Mouse (Mus musculus) heart, adult 8-10 months (tissue): Measurements from ENCODE around the gene Cfap99. TPM values are rescaled to one million over a fixed set of nuclear protein-coding genes. Genes with fewer than 3 reads are reported as not detected.

Source experiments
- total RNA-seq, 4 experiments: library from RNA; stranded (reverse); gene quantifications; 2 replicates each; pipeline ENCODE4 v1.2.4; 2022

Cfap99 gene
- total RNA-seq, 4 experiments from 2014 or later, result not detected

Other genes starting within 250 kb of the Cfap99 start
- gene Poln, start 119.2 kb upstream of the Cfap99 start, total RNA-seq, result 10 to 100 TPM in 2 of 4 experiments, 1 to 10 TPM in 2; 8.6 to 13.7 (median 9.6) TPM
- gene Haus3, start 119.1 kb upstream of the Cfap99 start, total RNA-seq, result 1 to 10 TPM; 2.9 to 5.4 (median 3.2) TPM
- 10 to 100 TPM; 51.9 to 65.0 (median 59.6) TPM for gene Mxd4, start 100.9 kb upstream of the Cfap99 start, total RNA-seq
- gene Zfyve28, start 151 bp upstream of the Cfap99 start, total RNA-seq, result 1 to 10 TPM in 2 of 4 experiments, under 1 TPM in 2; 0.57 to 1.1 (median 1.0) TPM
- 10 to 100 TPM; 25.3 to 35.7 (median 30.4) TPM for gene Rnf4, start 47.7 kb downstream of the Cfap99 start, total RNA-seq
- gene Fam193a, start 81.3 kb downstream of the Cfap99 start, total RNA-seq, result 10 to 100 TPM; 21.1 to 26.8 (median 23.3) TPM
- gene Tnip2, start 225.4 kb downstream of the Cfap99 start, total RNA-seq, result 1 to 10 TPM; 6.6 to 8.4 (median 7.7) TPM
- gene Sh3bp2, start 237.2 kb downstream of the Cfap99 start, total RNA-seq, result 1 to 10 TPM; 1.3 to 3.6 (median 1.8) TPM